Mouse (Mus musculus) liver, embryonic 14.5 days (tissue): ENCODE measurements around the gene Ifna1. TPM values are rescaled to one million over a fixed set of nuclear protein-coding genes. Genes with fewer than 3 reads are reported as not detected.
A peak's percentile ranks its signal among the peaks of the same experiment; 100 is the strongest.
"Not testable (repeated sequence)": the region's sequence is repeated elsewhere in the genome, so short reads cannot be mapped to it uniquely, and the experiment has no call there.

ENCODE experiments used
- ATAC-seq: fragments of 200-750 bp; cut with Nextera tagmentation; 2 replicates; pipeline ENCODE4 v1.8.0; 2017; ENCODE audit warnings: moderate number of reproducible peaks, mild to moderate bottlenecking, moderate library complexity; ENCODE audit not compliant: insufficient read depth
- DNase-seq, 3 experiments: peaks; one replicate each; pipeline ENCODE4 v3.0.0-alpha.2; 2012 to 2013; ENCODE audit warnings: low read depth in 3 of 3, low spot score in 3 of 3
- H3K27ac ChIP-seq: fragments of 300-500 bp; sonication (generic); 2 replicates; pipeline ENCODE4 v1.5.1; 2014; ENCODE audit warnings: moderate library complexity, mild to moderate bottlenecking, control low read depth, inconsistent platforms
- H3K27me3 ChIP-seq: fragments of 300-500 bp; sonication (generic); 2 replicates; pipeline ENCODE4 v1.6.1; 2014; ENCODE audit warnings: mild to moderate bottlenecking, low read length, moderate library complexity; ENCODE audit not compliant: control insufficient read depth, insufficient read depth
- H3K36me3 ChIP-seq: fragments of 300-500 bp; sonication (generic); replicated peaks from 2 replicates; pipeline ENCODE4 v1.6.1; 2014; ENCODE audit warnings: low read depth; ENCODE audit not compliant: control insufficient read depth, insufficient read depth
- H3K4me1 ChIP-seq, 2 experiments: fragments of 200-500 bp in 1 of 2; fragments of 300-500 bp in 1 of 2; sonication (generic) in 1 of 2; replicated peaks; 2 replicates each; pipeline ENCODE4 v1.6.1; 2012 to 2014; ENCODE audit warnings: antibody characterized with exemption in 1 of 2, inconsistent platforms in 1 of 2, low read length in 1 of 2; ENCODE audit not compliant: control insufficient read depth in 2 of 2, insufficient read depth in 2 of 2
- H3K4me2 ChIP-seq: fragments of 300-500 bp; sonication (generic); 2 replicates; pipeline ENCODE4 v1.6.1; 2014; ENCODE audit warnings: low read depth, mild to moderate bottlenecking, control low read depth, moderate library complexity
- H3K4me3 ChIP-seq, 2 experiments: fragments of 200-500 bp in 1 of 2; fragments of 300-500 bp in 1 of 2; sonication (generic) in 1 of 2; 2 replicates each; pipeline ENCODE4 v1.5.1; 2012 to 2014; ENCODE audit warnings: low read depth in 2 of 2, low read length in 2 of 2, mild to moderate bottlenecking in 2 of 2, control low read depth in 1 of 2, inconsistent platforms in 1 of 2, moderate library complexity in 1 of 2; ENCODE audit not compliant: insufficient read depth in 1 of 2
- H3K9ac ChIP-seq: fragments of 300-500 bp; sonication (generic); replicated peaks from 2 replicates; pipeline ENCODE4 v1.6.1; 2014; ENCODE audit warnings: mild to moderate bottlenecking, control low read depth, moderate library complexity
- H3K9me3 ChIP-seq: fragments of 300-500 bp; sonication (generic); 2 replicates; pipeline ENCODE4 v1.6.1; 2016; ENCODE audit warnings: low read length, mixed read lengths; ENCODE audit not compliant: control insufficient read depth
- CTCF ChIP-seq: IDR thresholded peaks from 2 replicates; pipeline ENCODE4 v1.5.1; 2016; ENCODE audit warnings: antibody characterized with exemption, low read depth, control low read depth
- EP300 ChIP-seq: IDR thresholded peaks from 2 replicates; pipeline ENCODE4 v1.6.1; 2016; ENCODE audit warnings: antibody characterized with exemption, low read depth
- WGBS: fragments of 180-500 bp; shearing (Covaris S2); extraction: QIAGEN DNeasy Blood & Tissue Kit; methylation state at CpG from one replicate; pipeline ENCODE4 v1.1.7; 2014; ENCODE audit not compliant: insufficient replicate concordance; 5-methylcytosine and 5-hydroxymethylcytosine counted together
- polyA plus RNA-seq, 2 experiments: library from polyadenylated mRNA; depleted of rRNA in 1 of 2; stranded (reverse) in 1 of 2; unstranded in 1 of 2; fragments of >200 nt; fragmentation: Nextera tagmentation in 1 of 2; extraction: Ambion mirVana in 1 of 2; gene quantifications; 2 replicates each; pipeline versions ENCODE4 v1.2.1 to v1.2.3; 2012 to 2014

The Ifna1 gene
- polyA plus RNA-seq (2012; rRNA removed) = not detected in 2 replicates
- not detected in 2 replicates for polyA plus RNA-seq (2014; fragmentation: Nextera tagmentation; extraction: Ambion mirVana)

DNA sequence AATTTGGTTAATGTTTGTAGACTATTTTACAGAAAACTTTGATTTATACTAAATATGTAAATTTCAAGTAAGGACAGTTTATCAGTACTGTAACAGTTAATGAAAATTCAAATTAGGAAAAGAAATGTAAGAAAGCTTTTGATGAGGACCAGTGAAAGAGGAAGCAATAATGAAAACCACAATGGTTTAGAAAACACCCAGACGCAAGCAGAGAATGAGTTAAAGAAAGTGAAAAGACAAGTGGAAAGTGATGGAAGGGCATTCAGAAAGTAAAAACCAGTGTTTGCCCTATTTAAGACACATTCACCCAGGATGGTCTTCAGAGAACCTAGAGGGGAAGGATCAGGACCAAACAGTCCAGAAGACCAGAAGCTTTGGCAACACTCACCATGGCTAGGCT is at the start of gene Ifna1:
TSS of gene Ifna1 (plus strand) at position 390 of the 400 bp plus-strand sequence.
- Histone ChIP-seq H3K9me3 (no peaks in the 10 kb centered on the region), H3K36me3 (no peaks in the 10 kb centered on the region), H3K27me3 (no peaks in the 10 kb centered on the region), H3K9ac (no peak within 1 kb of the TSS), H3K27ac (no peak within 1 kb of the TSS), H3K4me1 (no peaks in the 10 kb centered on the region), H3K4me3 (no peak within 1 kb of the TSS), H3K4me2 (no peak within 1 kb of the TSS)
- no peak for ATAC-seq
- TF ChIP-seq EP300 = no peak
- TF ChIP-seq CTCF = no peak
- DNase-seq = no peak
- WGBS = 18% methylated on average over 1 of the region's 1 CpGs

DNA sequence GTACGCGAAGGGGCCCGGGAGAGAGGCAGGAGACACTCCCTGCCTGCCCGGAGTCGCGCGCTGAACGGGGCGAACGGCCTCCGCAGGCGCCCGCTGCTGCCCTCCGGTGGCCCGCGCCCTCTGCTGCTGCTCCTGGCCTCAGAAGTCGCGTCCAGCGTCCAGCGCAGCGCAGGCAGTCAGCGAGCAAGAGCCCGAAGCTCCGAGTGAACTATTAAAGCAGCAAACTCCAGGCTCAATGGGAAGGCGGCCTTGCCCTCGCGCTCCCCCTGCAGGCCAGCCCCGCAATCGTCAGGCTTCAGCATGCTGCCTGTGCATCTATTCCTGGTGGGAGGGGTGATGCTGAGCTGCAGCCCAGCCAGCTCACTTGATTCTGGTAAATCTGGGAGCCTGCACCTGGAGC is 46.9 kb upstream of the Ifna1 start, which contains the start of gene Gm13287:
TSS of gene Gm13287 (plus strand) at position 301 of the 400 bp plus-strand sequence.
- H3K27me3 ChIP-seq, ATAC-seq, DNase-seq, H3K4me2 ChIP-seq, H3K4me1 ChIP-seq, H3K9me3 ChIP-seq, H3K36me3 ChIP-seq, H3K27ac ChIP-seq, H3K4me3 ChIP-seq, H3K9ac ChIP-seq: not testable (repeated sequence)
- no CpG with 5 or more reads among the region's 29 CpGs for WGBS

DNA sequence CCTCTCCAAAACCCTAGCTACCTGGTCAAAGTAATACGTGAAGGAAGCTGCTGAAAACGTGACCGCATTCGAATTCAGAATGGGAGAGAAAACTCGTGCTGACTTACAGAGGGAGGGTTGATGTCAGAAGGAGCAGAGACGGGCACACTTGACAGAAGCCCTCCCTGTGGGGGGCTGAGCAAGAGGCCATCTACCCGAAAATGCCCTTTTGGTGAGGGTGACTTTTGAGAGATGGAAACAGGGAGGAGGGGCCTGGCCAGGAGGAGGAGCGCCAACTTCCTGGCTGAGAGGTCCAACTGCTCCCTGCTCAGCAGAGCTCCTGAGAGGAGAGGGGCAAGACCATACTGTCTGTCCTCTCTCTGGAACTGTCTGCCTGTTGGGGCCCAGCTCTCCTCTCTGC is 44.7 kb upstream of the Ifna1 start, which contains the start of gene Gm13288:
TSS of gene Gm13288 (plus strand) at position 301 of the 400 bp plus-strand sequence.
- H3K27me3 ChIP-seq, ATAC-seq, H3K36me3 ChIP-seq, H3K9ac ChIP-seq, H3K27ac ChIP-seq, H3K9me3 ChIP-seq, H3K4me1 ChIP-seq, DNase-seq: not testable (repeated sequence)
- Histone ChIP-seq H3K4me2 (peak within 1 kb of the TSS; percentile 31; the same call in 1 of the 2 replicates), H3K4me3 (0 out of 4 replicates have a peak within 1 kb of the TSS, but pooled peaks of 1 of the 2 experiments have one; percentile 21)
- WGBS = no CpG with 5 or more reads among the region's 8 CpGs

DNA sequence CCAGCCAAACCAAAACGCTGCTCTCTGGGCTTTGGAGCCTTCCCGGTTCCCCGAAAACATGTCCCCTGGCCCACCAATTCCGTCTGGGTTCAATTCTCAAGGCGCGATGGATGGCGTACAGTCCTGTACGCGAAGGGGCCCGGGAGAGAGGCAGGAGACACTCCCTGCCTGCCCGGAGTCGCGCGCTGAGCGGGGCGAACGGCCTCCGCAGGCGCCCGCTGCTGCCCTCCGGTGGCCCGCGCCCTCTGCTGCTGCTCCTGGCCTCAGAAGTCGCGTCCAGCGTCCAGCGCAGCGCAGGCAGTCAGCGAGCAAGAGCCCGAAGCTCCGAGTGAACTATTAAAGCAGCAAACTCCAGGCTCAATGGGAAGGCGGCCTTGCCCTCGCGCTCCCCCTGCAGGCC is 44.1 kb upstream of the Ifna1 start:
- not testable (repeated sequence) for ATAC-seq, H3K9me3 ChIP-seq, H3K27ac ChIP-seq, DNase-seq, H3K4me1 ChIP-seq, H3K36me3 ChIP-seq, H3K9ac ChIP-seq, H3K27me3 ChIP-seq
- H3K4me3 ChIP-seq = 0 out of 4 replicates have a peak overlapping the region, but pooled peaks of 1 of the 2 experiments have one; percentile 21
- H3K4me2 ChIP-seq = peak overlapping the region; percentile 31; the same call in 1 of the 2 replicates
- WGBS = 0% methylated on average over 12 of the region's 34 CpGs

DNA sequence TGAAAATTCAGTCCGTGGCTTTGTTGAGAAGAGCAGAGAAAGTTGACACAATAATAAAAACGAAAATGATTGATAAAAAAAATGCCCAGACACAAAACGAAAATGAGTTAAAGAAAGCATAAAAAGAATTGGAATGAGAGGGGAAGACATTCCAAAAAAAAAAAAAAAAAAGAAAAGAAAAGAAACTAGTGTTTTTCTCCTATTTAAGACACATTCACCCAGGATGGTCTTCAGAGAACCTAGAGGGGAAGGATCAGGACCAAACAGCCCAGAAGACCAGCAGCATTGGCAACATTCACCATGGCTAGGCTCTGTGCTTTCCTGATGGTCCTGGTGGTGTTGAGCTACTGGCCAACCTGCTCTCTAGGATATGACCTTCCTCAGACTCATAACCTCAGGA is 34.0 kb upstream of the Ifna1 start, which contains the start of gene Ifna7:
TSS of gene Ifna7 (plus strand) at position 301 of the 400 bp plus-strand sequence.
- Histone ChIP-seq H3K27me3 (no peaks in the 10 kb centered on the region), H3K4me1 (no peaks in the 10 kb centered on the region), H3K4me2 (no peak within 1 kb of the TSS), H3K4me3 (no peak within 1 kb of the TSS), H3K9ac (no peak within 1 kb of the TSS), H3K36me3 (no peaks in the 10 kb centered on the region), H3K9me3 (no peaks in the 10 kb centered on the region), H3K27ac (no peak within 1 kb of the TSS)
- no peak for TF ChIP-seq EP300
- no peak for TF ChIP-seq CTCF
- WGBS = 32% methylated on average over 3 of the region's 3 CpGs
- no peak for DNase-seq
- no peak for ATAC-seq
